Mouse (Mus musculus): Measurements from ENCODE around the gene Tmem217.
"Not testable (repeated sequence)": the region's sequence is repeated elsewhere in the genome, so short reads cannot be mapped to it uniquely, and the experiment has no call there.

DNA sequence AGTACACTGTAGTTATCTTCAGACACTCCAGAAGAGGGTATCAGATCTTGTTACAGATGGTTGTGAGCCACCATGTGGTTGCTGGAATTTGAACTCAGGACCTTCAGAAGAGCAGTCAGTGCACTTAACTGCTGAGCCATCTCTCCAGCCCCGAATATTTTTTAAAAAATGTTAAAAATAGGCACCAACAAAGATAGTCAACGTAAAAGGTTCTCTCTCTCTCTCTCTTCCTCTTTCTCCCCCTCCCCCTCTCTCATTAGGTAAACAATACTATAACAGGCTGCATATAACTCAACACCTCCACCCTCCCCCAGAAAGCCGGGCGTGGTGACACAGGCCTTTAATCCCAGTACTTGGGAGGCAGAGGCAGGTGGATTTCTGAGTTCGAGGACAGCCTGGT, 33.5 kb downstream of the Tmem217 start:
- not testable (repeated sequence) for TF ChIP-seq CTCF, EP300 (IDR thresholded peaks at IDR 0.05; ENCODE audit: low read depth)
